Mouse (Mus musculus) hindbrain, embryonic 12.5 days (tissue): ENCODE measurements around the gene Apom. TPM values are rescaled to one million over a fixed set of nuclear protein-coding genes. Genes with fewer than 3 reads are reported as not detected.
"Not testable (repeated sequence)": the region's sequence is repeated elsewhere in the genome, so short reads cannot be mapped to it uniquely, and the experiment has no call there.

Experiments used
- ATAC-seq: fragments of 200-750 bp; cut with Nextera tagmentation; 2 replicates; pipeline ENCODE4 v1.8.0; 2017; ENCODE audit warnings: moderate TSS enrichment; ENCODE audit not compliant: low FRiP score
- H3K27ac ChIP-seq: fragments of 300-500 bp; sonication (generic); 2 replicates; pipeline ENCODE4 v1.5.1; 2016; ENCODE audit warnings: mild to moderate bottlenecking
- H3K27me3 ChIP-seq: fragments of 300-500 bp; sonication (generic); 2 replicates; pipeline ENCODE4 v1.6.1; 2016; ENCODE audit warnings: mild to moderate bottlenecking
- H3K36me3 ChIP-seq: fragments of 300-500 bp; sonication (generic); 2 replicates; pipeline ENCODE4 v1.6.1; 2016; ENCODE audit warnings: mild to moderate bottlenecking
- H3K4me1 ChIP-seq: fragments of 300-500 bp; sonication (generic); 2 replicates; pipeline ENCODE4 v1.6.1; 2016
- H3K4me2 ChIP-seq: fragments of 300-500 bp; sonication (generic); replicated peaks from 2 replicates; pipeline ENCODE4 v1.6.1; 2016; ENCODE audit warnings: mild to moderate bottlenecking
- H3K4me3 ChIP-seq: fragments of 300-500 bp; sonication (generic); 2 replicates; pipeline ENCODE4 v1.5.1; 2016; ENCODE audit warnings: mild to moderate bottlenecking
- H3K9ac ChIP-seq: fragments of 300-500 bp; sonication (generic); 2 replicates; pipeline ENCODE4 v1.6.1; 2016; ENCODE audit warnings: mild to moderate bottlenecking, moderate library complexity
- H3K9me3 ChIP-seq: fragments of 300-500 bp; sonication (generic); replicated peaks from 2 replicates; pipeline ENCODE4 v1.6.1; 2016; ENCODE audit warnings: mild to moderate bottlenecking
- WGBS: fragments of 180-500 bp; shearing (Covaris S2); methylation state at CpG from one replicate; pipeline ENCODE4 v1.1.7; 2016; 5-methylcytosine and 5-hydroxymethylcytosine counted together
- polyA plus RNA-seq: library from polyadenylated mRNA; unstranded; fragments of >200 nt; fragmentation: Nextera tagmentation; extraction: Ambion mirVana; gene quantifications from 2 replicates; pipeline ENCODE4 v1.2.1, GENCODE M21; 2016

Gene Apom
- polyA plus RNA-seq, 1 experiment from 2014 or later = not detected

- H3K4me2 ChIP-seq, H3K9ac ChIP-seq, H3K9me3 ChIP-seq, H3K27me3 ChIP-seq, ATAC-seq, H3K27ac ChIP-seq, H3K4me3 ChIP-seq: not testable (repeated sequence)
- WGBS = 92% methylated on average over 9 of the region's 9 CpGs
- H3K4me1 ChIP-seq = peaks cover 40% of the 10 kb centered on the region
- H3K36me3 ChIP-seq = peaks cover 27% of the 10 kb centered on the region
Measured at GRCm38 (mm10) chr17:35123287-35123686, 8.6 kb downstream of the Apom start.

GRCm38 (mm10) chr17:35121871-35122303 is 10.0 kb downstream of the Apom start, which contains the start of gene Csnk2b:
Csnk2b (minus strand) TSS chr17:35122053.
- H3K4me2 ChIP-seq = peak within 1 kb of the TSS; percentile 97
- peaks cover 30% of the 10 kb centered on the region for H3K4me1 ChIP-seq
- peak within 1 kb of the TSS; percentile 74 for H3K4me3 ChIP-seq
- peaks cover 34% of the 10 kb centered on the region for H3K36me3 ChIP-seq
- no peaks in the 10 kb centered on the region for H3K9me3 ChIP-seq
- peak; percentile 17; the same call in 1 of the 2 replicates for ATAC-seq
- peak within 1 kb of the TSS; percentile 88 for H3K9ac ChIP-seq
- H3K27ac ChIP-seq = peak within 1 kb of the TSS; percentile 91
- under 1% methylated on average over 19 of the region's 19 CpGs for WGBS
- no peaks in the 10 kb centered on the region for H3K27me3 ChIP-seq

- Histone ChIP-seq H3K4me1 (peaks cover 25% of the 10 kb centered on the region), H3K9ac (peak within 1 kb of the TSS; percentile 88), H3K9me3 (no peaks in the 10 kb centered on the region), H3K27me3 (no peaks in the 10 kb centered on the region), H3K4me2 (peak within 1 kb of the TSS; percentile 97), H3K36me3 (peaks cover 38% of the 10 kb centered on the region), H3K27ac (peak within 1 kb of the TSS; percentile 91), H3K4me3 (peak within 1 kb of the TSS; percentile 74)
- WGBS = under 1% methylated on average over 50 of the region's 50 CpGs
- peak; percentile 94 for ATAC-seq
Measured at GRCm38 (mm10) chr17:35121143-35121799, 10.6 kb downstream of the Apom start, which contains the start of gene Gpank1. Gpank1 (plus strand) TSS chr17:35121455.

- ATAC-seq = no peak
- peak overlapping the region; percentile 74 for H3K4me3 ChIP-seq
Measured at GRCm38 (mm10) chr17:35120745-35121142, 11.1 kb downstream of the Apom start.

GRCm38 (mm10) chr17:35115046-35116019 is 16.5 kb downstream of the Apom start, which contains the start of gene Ly6g5b:
Ly6g5b (minus strand) TSS chr17:35115428.
- Histone ChIP-seq H3K9me3 (no peaks in the 10 kb centered on the region), H3K27me3 (no peaks in the 10 kb centered on the region), H3K9ac (no peak within 1 kb of the TSS), H3K4me3 (no peak within 1 kb of the TSS), H3K4me1 (peaks cover 7% of the 10 kb centered on the region), H3K27ac (no peak within 1 kb of the TSS), H3K4me2 (no peak within 1 kb of the TSS), H3K36me3 (peaks cover 47% of the 10 kb centered on the region)
- ATAC-seq = no peak
- whole genome bisulfite sequencing = 86% methylated on average over 8 of the region's 8 CpGs

More at GRCm38 (mm10) chr17:35120745-35121142, 11.1 kb downstream of the Apom start:
- H3K27me3 ChIP-seq = no peaks in the 10 kb centered on the region
- WGBS = under 1% methylated on average over 33 of the region's 33 CpGs
- H3K4me1 ChIP-seq = peaks cover 22% of the 10 kb centered on the region
- H3K4me2 ChIP-seq = peak overlapping the region; percentile 97
- H3K36me3 ChIP-seq = peaks cover 43% of the 10 kb centered on the region
- H3K9ac ChIP-seq = peak overlapping the region; percentile 88
- H3K9me3 ChIP-seq = no peaks in the 10 kb centered on the region
- peak overlapping the region; percentile 64 for H3K27ac ChIP-seq

GRCm38 (mm10) chr17:35111774-35112173 is 20.1 kb downstream of the Apom start:
- peaks cover 26% of the 10 kb centered on the region for H3K36me3 ChIP-seq
- H3K4me2 ChIP-seq = no peak overlapping the region
- H3K27me3 ChIP-seq = no peaks in the 10 kb centered on the region
- H3K4me1 ChIP-seq = no peaks in the 10 kb centered on the region
- H3K27ac ChIP-seq = no peak overlapping the region
- 67% methylated on average over 9 of the region's 9 CpGs for WGBS
- H3K9me3 ChIP-seq = no peaks in the 10 kb centered on the region
- H3K9ac ChIP-seq = no peak overlapping the region
- ATAC-seq = no peak
- no peak overlapping the region for H3K4me3 ChIP-seq

- Histone ChIP-seq H3K36me3 (peaks cover 9% of the 10 kb centered on the region), H3K4me3 (no peak within 1 kb of the TSS), H3K4me2 (no peak within 1 kb of the TSS), H3K9ac (no peak within 1 kb of the TSS), H3K27me3 (no peaks in the 10 kb centered on the region), H3K27ac (no peak within 1 kb of the TSS), H3K4me1 (peaks cover 4% of the 10 kb centered on the region; the same call in 1 of the 2 replicates), H3K9me3 (no peaks in the 10 kb centered on the region)
- WGBS = 82% methylated on average over 6 of the region's 6 CpGs
- no peak for ATAC-seq
Measured at GRCm38 (mm10) chr17:35108097-35108496, 23.8 kb downstream of the Apom start, which contains the start of gene Ly6g5c. Ly6g5c (plus strand) TSS chr17:35108279.

GRCm38 (mm10) chr17:35106522-35106921 is 25.3 kb downstream of the Apom start:
- no peak overlapping the region; the same call in 1 of the 2 replicates for H3K9ac ChIP-seq
- H3K9me3 ChIP-seq = no peaks in the 10 kb centered on the region
- H3K27ac ChIP-seq = no peak overlapping the region
- H3K4me2 ChIP-seq = no peak overlapping the region
- no peak for ATAC-seq
- 62% methylated on average over 3 of the region's 3 CpGs for WGBS
- H3K27me3 ChIP-seq = no peaks in the 10 kb centered on the region
- H3K36me3 ChIP-seq = peaks cover 25% of the 10 kb centered on the region
- H3K4me1 ChIP-seq = peaks cover 4% of the 10 kb centered on the region; the same call in 1 of the 2 replicates
- no peak overlapping the region for H3K4me3 ChIP-seq

GRCm38 (mm10) chr17:35105740-35106389 is 26.0 kb downstream of the Apom start:
- Histone ChIP-seq H3K27me3 (no peaks in the 10 kb centered on the region), H3K4me2 (peak overlapping the region; percentile 37), H3K4me3 (no peak overlapping the region), H3K4me1 (peaks cover 4% of the 10 kb centered on the region; the same call in 1 of the 2 replicates), H3K27ac (no peak overlapping the region), H3K9ac (peak overlapping the region; percentile 51), H3K36me3 (peaks cover 32% of the 10 kb centered on the region), H3K9me3 (no peaks in the 10 kb centered on the region)
- WGBS = 26% methylated on average over 13 of the region's 13 CpGs
- no peak for ATAC-seq

GRCm38 (mm10) chr17:35104754-35105153 is 27.1 kb downstream of the Apom start:
- Histone ChIP-seq H3K36me3 (peaks cover 43% of the 10 kb centered on the region), H3K4me2 (no peak overlapping the region), H3K4me3 (no peak overlapping the region), H3K4me1 (peaks cover 4% of the 10 kb centered on the region; the same call in 1 of the 2 replicates), H3K9ac (no peak overlapping the region), H3K27ac (no peak overlapping the region), H3K27me3 (no peaks in the 10 kb centered on the region), H3K9me3 (no peaks in the 10 kb centered on the region)
- 78% methylated on average over 6 of the region's 6 CpGs for WGBS
- no peak for ATAC-seq

- H3K4me2 ChIP-seq = no peak overlapping the region
- no peak for ATAC-seq
- 92% methylated on average over 7 of the region's 7 CpGs for WGBS
- no peaks in the 10 kb centered on the region for H3K9me3 ChIP-seq
- no peak overlapping the region for H3K4me3 ChIP-seq
- H3K9ac ChIP-seq = no peak overlapping the region
- peaks cover 50% of the 10 kb centered on the region for H3K36me3 ChIP-seq
- no peaks in the 10 kb centered on the region for H3K27me3 ChIP-seq
- peaks cover 4% of the 10 kb centered on the region; the same call in 1 of the 2 replicates for H3K4me1 ChIP-seq
- no peak overlapping the region for H3K27ac ChIP-seq
Measured at GRCm38 (mm10) chr17:35104079-35104478, 27.8 kb downstream of the Apom start.
